Mouse (Mus musculus): ENCODE measurements at regions not wholly inside any gene's neighbourhood (a gene's known extent, or its start where the extent isn't known, plus 50 kb on each side); places are given as distances from the start of the nearest gene placed in this dataset.

- H3K27me3 ChIP-seq (ENCODE audit: control insufficient read depth, insufficient read depth, low read length): no peaks in the 10 kb centered on the region
- no peak overlapping the region for H3K27ac ChIP-seq (ENCODE audit: low read depth, low read length)
- no peak for ATAC-seq (replicated peaks; ENCODE audit: insufficient number of reproducible peaks, low FRiP score, low TSS enrichment)
- H3K4me3 ChIP-seq (ENCODE audit: low read depth, low read length): no peak overlapping the region
- no peaks in the 10 kb centered on the region for H3K36me3 ChIP-seq (ENCODE audit: control insufficient read depth, insufficient read depth, low read length)
- no peaks in the 10 kb centered on the region for H3K4me1 ChIP-seq (ENCODE audit: control insufficient read depth, insufficient read depth, low read length)
- no peak overlapping the region for H3K9ac ChIP-seq (ENCODE audit: low read depth, low read length)
- 48% methylated on average over 5 of the region's 5 CpGs for WGBS (ENCODE audit: insufficient replicate concordance)
- H3K9me3 ChIP-seq (replicated peaks; ENCODE audit: control insufficient read depth, low read length): no peaks in the 10 kb centered on the region
- no peak overlapping the region for H3K4me2 ChIP-seq
These were observed 490.4 kb upstream of the Etaa1 start for GRCm38 (mm10) chr11:18444101-18444500.

- Histone ChIP-seq H3K9ac (ENCODE audit: low read depth, low read length) (no peak overlapping the region), H3K4me2 (no peak overlapping the region), H3K4me1 (ENCODE audit: control insufficient read depth, insufficient read depth, low read length) (no peaks in the 10 kb centered on the region), H3K9me3 (replicated peaks; ENCODE audit: control insufficient read depth, low read length) (no peaks in the 10 kb centered on the region), H3K4me3 (ENCODE audit: low read depth, low read length) (no peak overlapping the region), H3K27ac (ENCODE audit: low read depth, low read length) (no peak overlapping the region), H3K27me3 (ENCODE audit: control insufficient read depth, insufficient read depth, low read length) (no peaks in the 10 kb centered on the region), H3K36me3 (ENCODE audit: control insufficient read depth, insufficient read depth, low read length) (no peaks in the 10 kb centered on the region)
- WGBS (ENCODE audit: insufficient replicate concordance): 76% methylated on average over 2 of the region's 2 CpGs
- ATAC-seq (replicated peaks; ENCODE audit: insufficient number of reproducible peaks, low FRiP score, low TSS enrichment): no peak
These were observed 489.5 kb upstream of the Etaa1 start for GRCm38 (mm10) chr11:18443156-18443555.

GRCm38 (mm10) chr11:18437834-18438611, 484.3 kb upstream of the Etaa1 start:
- Histone ChIP-seq H3K27ac (ENCODE audit: low read depth, low read length) (no peak overlapping the region), H3K9me3 (replicated peaks; ENCODE audit: control insufficient read depth, low read length) (no peaks in the 10 kb centered on the region), H3K4me3 (ENCODE audit: low read depth, low read length) (no peak overlapping the region), H3K36me3 (ENCODE audit: control insufficient read depth, insufficient read depth, low read length) (no peaks in the 10 kb centered on the region), H3K27me3 (ENCODE audit: control insufficient read depth, insufficient read depth, low read length) (no peaks in the 10 kb centered on the region), H3K9ac (ENCODE audit: low read depth, low read length) (no peak overlapping the region), H3K4me2 (no peak overlapping the region), H3K4me1 (ENCODE audit: control insufficient read depth, insufficient read depth, low read length) (no peaks in the 10 kb centered on the region)
- WGBS (ENCODE audit: insufficient replicate concordance): 60% methylated on average over 6 of the region's 6 CpGs
- no peak for ATAC-seq (replicated peaks; ENCODE audit: insufficient number of reproducible peaks, low FRiP score, low TSS enrichment)

GRCm38 (mm10) chr11:18421076-18421475, 467.4 kb upstream of the Etaa1 start:
- Histone ChIP-seq H3K9me3 (replicated peaks; ENCODE audit: control insufficient read depth, low read length) (no peaks in the 10 kb centered on the region), H3K27ac (ENCODE audit: low read depth, low read length) (no peak overlapping the region), H3K4me1 (ENCODE audit: control insufficient read depth, insufficient read depth, low read length) (no peaks in the 10 kb centered on the region), H3K4me2 (no peak overlapping the region), H3K4me3 (ENCODE audit: low read depth, low read length) (no peak overlapping the region), H3K27me3 (ENCODE audit: control insufficient read depth, insufficient read depth, low read length) (no peaks in the 10 kb centered on the region), H3K36me3 (ENCODE audit: control insufficient read depth, insufficient read depth, low read length) (no peaks in the 10 kb centered on the region), H3K9ac (ENCODE audit: low read depth, low read length) (no peak overlapping the region)
- 83% methylated on average over 3 of the region's 3 CpGs for WGBS (ENCODE audit: insufficient replicate concordance)
- ATAC-seq (replicated peaks; ENCODE audit: insufficient number of reproducible peaks, low FRiP score, low TSS enrichment): no peak

- H3K4me2 ChIP-seq: no peak overlapping the region
- H3K27ac ChIP-seq (ENCODE audit: low read depth, low read length): no peak overlapping the region
- no peaks in the 10 kb centered on the region for H3K27me3 ChIP-seq (ENCODE audit: control insufficient read depth, insufficient read depth, low read length)
- no peak for ATAC-seq (replicated peaks; ENCODE audit: insufficient number of reproducible peaks, low FRiP score, low TSS enrichment)
- H3K9me3 ChIP-seq (replicated peaks; ENCODE audit: control insufficient read depth, low read length): no peaks in the 10 kb centered on the region
- H3K36me3 ChIP-seq (ENCODE audit: control insufficient read depth, insufficient read depth, low read length): no peaks in the 10 kb centered on the region
- H3K4me1 ChIP-seq (ENCODE audit: control insufficient read depth, insufficient read depth, low read length): no peaks in the 10 kb centered on the region
- no peak overlapping the region for H3K4me3 ChIP-seq (ENCODE audit: low read depth, low read length)
- WGBS (ENCODE audit: insufficient replicate concordance): 65% methylated on average over 1 of the region's 1 CpGs
- no peak overlapping the region for H3K9ac ChIP-seq (ENCODE audit: low read depth, low read length)
These were observed 460.1 kb upstream of the Etaa1 start for GRCm38 (mm10) chr11:18413769-18414168.

- Histone ChIP-seq H3K9ac (ENCODE audit: low read depth, low read length) (no peak overlapping the region), H3K9me3 (replicated peaks; ENCODE audit: control insufficient read depth, low read length) (no peaks in the 10 kb centered on the region), H3K4me1 (ENCODE audit: control insufficient read depth, insufficient read depth, low read length) (no peaks in the 10 kb centered on the region), H3K36me3 (ENCODE audit: control insufficient read depth, insufficient read depth, low read length) (no peaks in the 10 kb centered on the region), H3K27ac (ENCODE audit: low read depth, low read length) (no peak overlapping the region), H3K4me2 (no peak overlapping the region), H3K4me3 (ENCODE audit: low read depth, low read length) (no peak overlapping the region), H3K27me3 (ENCODE audit: control insufficient read depth, insufficient read depth, low read length) (no peaks in the 10 kb centered on the region)
- no peak for ATAC-seq (replicated peaks; ENCODE audit: insufficient number of reproducible peaks, low FRiP score, low TSS enrichment)
- WGBS (ENCODE audit: insufficient replicate concordance): 76% methylated on average over 8 of the region's 8 CpGs
These were observed 454.5 kb upstream of the Etaa1 start for GRCm38 (mm10) chr11:18408071-18408752.

GRCm38 (mm10) chr11:18399561-18399960, 445.9 kb upstream of the Etaa1 start:
- Histone ChIP-seq H3K9me3 (replicated peaks; ENCODE audit: control insufficient read depth, low read length) (no peaks in the 10 kb centered on the region), H3K9ac (ENCODE audit: low read depth, low read length) (no peak overlapping the region), H3K27me3 (ENCODE audit: control insufficient read depth, insufficient read depth, low read length) (no peaks in the 10 kb centered on the region), H3K4me2 (no peak overlapping the region), H3K36me3 (ENCODE audit: control insufficient read depth, insufficient read depth, low read length) (no peaks in the 10 kb centered on the region), H3K27ac (ENCODE audit: low read depth, low read length) (no peak overlapping the region), H3K4me1 (ENCODE audit: control insufficient read depth, insufficient read depth, low read length) (no peaks in the 10 kb centered on the region), H3K4me3 (ENCODE audit: low read depth, low read length) (no peak overlapping the region)
- ATAC-seq (replicated peaks; ENCODE audit: insufficient number of reproducible peaks, low FRiP score, low TSS enrichment): no peak
- WGBS (ENCODE audit: insufficient replicate concordance): 60% methylated on average over 4 of the region's 4 CpGs

- Histone ChIP-seq H3K4me3 (ENCODE audit: low read depth, low read length) (no peak overlapping the region), H3K27me3 (ENCODE audit: control insufficient read depth, insufficient read depth, low read length) (no peaks in the 10 kb centered on the region), H3K4me2 (no peak overlapping the region), H3K4me1 (ENCODE audit: control insufficient read depth, insufficient read depth, low read length) (no peaks in the 10 kb centered on the region), H3K9me3 (replicated peaks; ENCODE audit: control insufficient read depth, low read length) (no peaks in the 10 kb centered on the region), H3K9ac (ENCODE audit: low read depth, low read length) (no peak overlapping the region), H3K27ac (ENCODE audit: low read depth, low read length) (no peak overlapping the region), H3K36me3 (ENCODE audit: control insufficient read depth, insufficient read depth, low read length) (no peaks in the 10 kb centered on the region)
- 76% methylated on average over 6 of the region's 6 CpGs for WGBS (ENCODE audit: insufficient replicate concordance)
- ATAC-seq (replicated peaks; ENCODE audit: insufficient number of reproducible peaks, low FRiP score, low TSS enrichment): no peak
These were observed 442.7 kb upstream of the Etaa1 start for GRCm38 (mm10) chr11:18396397-18396796.

GRCm38 (mm10) chr11:18395631-18396030, 442.0 kb upstream of the Etaa1 start:
- no peak for ATAC-seq (replicated peaks; ENCODE audit: insufficient number of reproducible peaks, low FRiP score, low TSS enrichment)
- no peak overlapping the region for H3K4me3 ChIP-seq (ENCODE audit: low read depth, low read length)
- 76% methylated on average over 4 of the region's 4 CpGs for WGBS (ENCODE audit: insufficient replicate concordance)

More at GRCm38 (mm10) chr11:18395631-18396030, 442.0 kb upstream of the Etaa1 start:
- no peaks in the 10 kb centered on the region for H3K9me3 ChIP-seq (replicated peaks; ENCODE audit: control insufficient read depth, low read length)
- no peak overlapping the region for H3K27ac ChIP-seq (ENCODE audit: low read depth, low read length)
- no peak overlapping the region for H3K4me2 ChIP-seq
- H3K36me3 ChIP-seq (ENCODE audit: control insufficient read depth, insufficient read depth, low read length): no peaks in the 10 kb centered on the region
- H3K27me3 ChIP-seq (ENCODE audit: control insufficient read depth, insufficient read depth, low read length): no peaks in the 10 kb centered on the region
- H3K4me1 ChIP-seq (ENCODE audit: control insufficient read depth, insufficient read depth, low read length): no peaks in the 10 kb centered on the region
- no peak overlapping the region for H3K9ac ChIP-seq (ENCODE audit: low read depth, low read length)

Measured in heart, embryonic 11.5 days (tissue).